Mouse (Mus musculus): ENCODE data around the gene Spink8. TPM values are rescaled to one million over a fixed set of nuclear protein-coding genes. Genes with fewer than 3 reads are reported as not detected.
"Not testable (repeated sequence)": the region's sequence is repeated elsewhere in the genome, so short reads cannot be mapped to it uniquely, and the experiment has no call there.

The Spink8 gene
- polyA plus RNA-seq (2012; rRNA removed) (not detected in 2 replicates), polyA plus RNA-seq (2014; fragmentation: Nextera tagmentation; extraction: Ambion mirVana) (not detected in 2 replicates)

GRCm38 (mm10) chr9:109811980-109812379 lies at the start of gene Spink8:
TSS of gene Spink8 (plus strand) at chr9:109812280.
- TF ChIP-seq EP300 (IDR thresholded peaks at IDR 0.05; ENCODE audit: low read depth) (no peak), CTCF (IDR thresholded peaks at IDR 0.05; ENCODE audit: low read depth) (no peak)
- 54% methylated on average over 1 of the region's 1 CpGs for WGBS (ENCODE audit: insufficient replicate concordance)
- Histone ChIP-seq H3K27me3 (ENCODE audit: control insufficient read depth, insufficient read depth, low read length) (no peaks in the 10 kb centered on the region), H3K9ac (replicated peaks) (no peak within 1 kb of the TSS), H3K36me3 (replicated peaks; ENCODE audit: control insufficient read depth, insufficient read depth, low read depth) (no peaks in the 10 kb centered on the region), H3K27ac (no peak within 1 kb of the TSS), H3K4me1 (replicated peaks; ENCODE audit: control insufficient read depth in 2 of 2, insufficient read depth in 2 of 2, low read length in 1 of 2) (no peaks in the 10 kb centered on the region), H3K9me3 (ENCODE audit: control insufficient read depth, low read length) (no peaks in the 10 kb centered on the region), H3K4me3 (ENCODE audit: insufficient read depth in 1 of 2, low read depth in 2 of 2, low read length in 2 of 2) (no peak within 1 kb of the TSS), H3K4me2 (ENCODE audit: low read depth) (no peak within 1 kb of the TSS)
- DNase-seq (ENCODE audit: low read depth in 3 of 3, low spot score in 3 of 3) (no peak), ATAC-seq (ENCODE audit: insufficient read depth) (no peak)

GRCm38 (mm10) chr9:109766841-109767240 lies 45.2 kb upstream of the Spink8 start:
- DNase-seq (ENCODE audit: low read depth in 3 of 3, low spot score in 3 of 3); H3K27ac ChIP-seq; H3K9ac ChIP-seq (replicated peaks); H3K4me1 ChIP-seq (replicated peaks; ENCODE audit: control insufficient read depth in 2 of 2, insufficient read depth in 2 of 2, low read length in 1 of 2); H3K9me3 ChIP-seq (ENCODE audit: control insufficient read depth, low read length); H3K4me3 ChIP-seq (ENCODE audit: insufficient read depth in 1 of 2, low read depth in 2 of 2, low read length in 2 of 2); H3K27me3 ChIP-seq (ENCODE audit: control insufficient read depth, insufficient read depth, low read length); H3K4me2 ChIP-seq (ENCODE audit: low read depth); H3K36me3 ChIP-seq (replicated peaks; ENCODE audit: control insufficient read depth, insufficient read depth, low read depth); ATAC-seq (ENCODE audit: insufficient read depth): not testable (repeated sequence)
- WGBS (ENCODE audit: insufficient replicate concordance): 37% methylated on average over 1 of the region's 1 CpGs

GRCm38 (mm10) chr9:109790570-109790969 lies 21.5 kb upstream of the Spink8 start, which contains the start of gene Fbxw27:
TSS of gene Fbxw27 (minus strand) at chr9:109790670.
- not testable (repeated sequence) for H3K9me3 ChIP-seq (ENCODE audit: control insufficient read depth, low read length); H3K36me3 ChIP-seq (replicated peaks; ENCODE audit: control insufficient read depth, insufficient read depth, low read depth); ATAC-seq (ENCODE audit: insufficient read depth); H3K9ac ChIP-seq (replicated peaks); H3K4me3 ChIP-seq (ENCODE audit: insufficient read depth in 1 of 2, low read depth in 2 of 2, low read length in 2 of 2); H3K4me1 ChIP-seq (replicated peaks; ENCODE audit: control insufficient read depth in 2 of 2, insufficient read depth in 2 of 2, low read length in 1 of 2); H3K4me2 ChIP-seq (ENCODE audit: low read depth); DNase-seq (ENCODE audit: low read depth in 3 of 3, low spot score in 3 of 3); H3K27me3 ChIP-seq (ENCODE audit: control insufficient read depth, insufficient read depth, low read length); H3K27ac ChIP-seq
- WGBS (ENCODE audit: insufficient replicate concordance): 59% methylated on average over 4 of the region's 4 CpGs

- Histone ChIP-seq H3K9ac (replicated peaks) (no peak overlapping the region), H3K27me3 (ENCODE audit: control insufficient read depth, insufficient read depth, low read length) (no peaks in the 10 kb centered on the region), H3K4me3 (ENCODE audit: insufficient read depth in 1 of 2, low read depth in 2 of 2, low read length in 2 of 2) (no peak overlapping the region), H3K36me3 (replicated peaks; ENCODE audit: control insufficient read depth, insufficient read depth, low read depth) (no peaks in the 10 kb centered on the region), H3K4me2 (ENCODE audit: low read depth) (no peak overlapping the region), H3K27ac (no peak overlapping the region), H3K9me3 (ENCODE audit: control insufficient read depth, low read length) (no peaks in the 10 kb centered on the region), H3K4me1 (replicated peaks; ENCODE audit: control insufficient read depth in 2 of 2, insufficient read depth in 2 of 2, low read length in 1 of 2) (no peaks in the 10 kb centered on the region)
- no peak for TF ChIP-seq EP300 (IDR thresholded peaks at IDR 0.05; ENCODE audit: low read depth)
- 54% methylated on average over 2 of the region's 2 CpGs for WGBS (ENCODE audit: insufficient replicate concordance)
- no peak for ATAC-seq (ENCODE audit: insufficient read depth)
- DNase-seq (ENCODE audit: low read depth in 3 of 3, low spot score in 3 of 3): no peak
Observed at GRCm38 (mm10) chr9:109795221-109795620, 16.9 kb upstream of the Spink8 start.

GRCm38 (mm10) chr9:109795811-109796210 lies 16.3 kb upstream of the Spink8 start:
- 60% methylated on average over 2 of the region's 2 CpGs for WGBS (ENCODE audit: insufficient replicate concordance)
- Histone ChIP-seq H3K9ac (replicated peaks) (no peak overlapping the region), H3K4me3 (ENCODE audit: insufficient read depth in 1 of 2, low read depth in 2 of 2, low read length in 2 of 2) (no peak overlapping the region), H3K9me3 (ENCODE audit: control insufficient read depth, low read length) (no peaks in the 10 kb centered on the region), H3K4me1 (replicated peaks; ENCODE audit: control insufficient read depth in 2 of 2, insufficient read depth in 2 of 2, low read length in 1 of 2) (no peaks in the 10 kb centered on the region), H3K4me2 (ENCODE audit: low read depth) (no peak overlapping the region), H3K36me3 (replicated peaks; ENCODE audit: control insufficient read depth, insufficient read depth, low read depth) (no peaks in the 10 kb centered on the region), H3K27me3 (ENCODE audit: control insufficient read depth, insufficient read depth, low read length) (no peaks in the 10 kb centered on the region), H3K27ac (no peak overlapping the region)
- no peak for TF ChIP-seq CTCF (IDR thresholded peaks at IDR 0.05; ENCODE audit: low read depth)
- TF ChIP-seq EP300 (IDR thresholded peaks at IDR 0.05; ENCODE audit: low read depth): no peak
- ATAC-seq (ENCODE audit: insufficient read depth) (no peak), DNase-seq (ENCODE audit: low read depth in 3 of 3, low spot score in 3 of 3) (no peak)

Data from liver, embryonic 14.5 days (tissue).